Mouse (Mus musculus) adrenal gland, adult (tissue): Measurements from ENCODE around the gene Vmo1.
"Not testable (repeated sequence)": the region's sequence is repeated elsewhere in the genome, so short reads cannot be mapped to it uniquely, and the experiment has no call there.

ENCODE experiments used
- DNase-seq, 2 experiments: peaks; one replicate each; pipeline ENCODE4 v3.0.0; 2022 to 2023; ENCODE audit warnings: low spot score in 1 of 2; ENCODE audit not compliant: inconsistent age in 2 of 2

The Vmo1 gene

GRCm38 (mm10) chr11:70514288-70514687, at the start of gene Vmo1:
Gene Vmo1 (minus strand): TSS chr11:70514616.
- DNase-seq: no peak

- DNase-seq: peak; percentile 27 to 71
These were observed 49.3 kb upstream of the Vmo1 start for GRCm38 (mm10) chr11:70563470-70564275.

- DNase-seq: no peak
These were observed 48.6 kb upstream of the Vmo1 start for GRCm38 (mm10) chr11:70562995-70563469.

- peak; percentile 93 to 96 for DNase-seq
These were observed 48.0 kb upstream of the Vmo1 start, which contains the start of gene Mink1 for GRCm38 (mm10) chr11:70562287-70562994. Gene Mink1 (plus strand): TSS chr11:70562881.

- no peak for DNase-seq
These were observed 47.5 kb upstream of the Vmo1 start for GRCm38 (mm10) chr11:70561937-70562286.

DNA sequence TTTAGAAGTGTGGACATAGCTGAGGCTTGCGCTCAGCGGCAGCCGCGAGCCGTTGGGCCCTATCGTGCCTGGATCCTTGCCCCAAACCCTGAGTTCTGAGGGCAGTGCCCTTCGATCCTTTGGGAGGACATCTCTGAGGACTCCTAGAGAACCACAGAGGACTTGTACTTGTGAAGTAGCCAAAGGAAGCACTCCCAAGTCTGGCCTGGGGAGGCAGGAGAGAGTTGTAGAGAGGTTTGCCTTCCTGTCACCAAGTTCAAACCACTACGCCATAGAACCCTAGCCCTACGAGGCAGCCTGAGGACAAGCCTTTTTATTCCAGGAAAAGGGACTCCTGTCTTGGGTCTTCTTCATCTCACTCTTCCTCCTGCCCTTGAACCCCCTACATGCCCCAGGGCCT, 43.1 kb upstream of the Vmo1 start:
- no peak for DNase-seq

DNA sequence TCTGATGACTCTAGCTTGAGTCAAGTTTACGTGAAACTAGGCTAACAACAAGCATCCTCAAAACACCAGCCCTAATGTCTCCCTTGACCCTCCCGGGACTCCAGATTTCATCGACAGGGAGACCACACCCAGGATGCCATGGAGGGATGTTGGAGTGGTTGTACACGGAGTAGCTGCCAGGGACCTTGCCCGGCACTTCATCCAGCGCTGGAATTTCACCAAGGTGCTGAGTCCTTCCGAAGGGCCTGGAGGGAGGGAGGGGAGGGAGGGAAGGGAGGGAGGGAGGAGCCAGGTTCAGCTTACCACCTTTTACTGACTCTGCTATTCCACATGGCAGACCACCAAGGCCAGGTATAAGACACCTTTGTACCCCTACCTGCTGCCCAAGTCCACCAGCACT, 39.5 kb upstream of the Vmo1 start:
- DNase-seq: no peak

GRCm38 (mm10) chr11:70551526-70551925, 37.1 kb upstream of the Vmo1 start:
- DNase-seq: no peak

DNA sequence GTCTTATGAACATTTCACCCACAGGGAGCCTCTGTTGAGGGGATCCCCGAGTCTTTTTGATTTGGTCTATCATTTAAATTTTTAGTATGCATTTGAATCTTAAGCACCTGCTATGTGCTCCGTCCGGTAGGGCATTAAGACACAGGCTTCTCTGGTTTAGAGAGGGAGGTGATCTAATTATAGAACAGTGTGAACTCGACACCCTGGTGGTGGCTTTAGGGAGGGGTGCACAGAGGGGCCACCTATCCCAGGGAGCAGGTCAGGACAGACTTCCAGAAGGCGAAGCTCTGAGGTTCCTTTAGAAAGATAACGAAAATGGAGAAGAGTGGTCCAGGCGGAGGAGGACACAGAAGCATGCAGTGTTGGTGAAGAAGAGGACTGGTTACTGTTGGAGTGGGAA, 30.1 kb upstream of the Vmo1 start:
- no peak for DNase-seq

DNA sequence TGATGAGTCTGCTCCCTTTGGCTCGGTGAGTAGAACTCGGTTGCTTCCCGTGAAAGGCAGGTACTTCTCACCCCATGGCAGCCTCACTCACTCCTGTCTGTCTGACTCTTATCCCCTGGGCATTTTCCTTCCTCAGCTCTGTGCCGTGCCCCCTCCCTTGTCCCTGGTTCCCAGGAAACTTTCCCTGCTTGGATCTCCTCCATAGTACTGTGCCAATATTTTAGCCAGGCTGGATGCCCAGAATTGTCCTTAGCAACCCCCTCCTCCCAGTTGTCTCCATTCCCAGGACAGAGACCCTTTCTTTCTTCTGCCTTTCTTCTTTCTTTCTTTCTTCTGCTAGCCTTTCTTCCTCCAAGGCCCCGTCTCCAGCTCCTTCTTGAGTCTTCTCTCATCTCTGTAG, 27.0 kb upstream of the Vmo1 start:
- peak in 1 of 2 experiments; percentile 31 for DNase-seq

- peak in 1 of 2 experiments; percentile 34 for DNase-seq
These were observed 26.5 kb upstream of the Vmo1 start for GRCm38 (mm10) chr11:70540928-70541327.

- peak; percentile 94 to 96 for DNase-seq
These were observed 25.6 kb upstream of the Vmo1 start, which contains the start of gene Pld2 for GRCm38 (mm10) chr11:70539877-70540587. Gene Pld2 (plus strand): TSS chr11:70540064.

DNA sequence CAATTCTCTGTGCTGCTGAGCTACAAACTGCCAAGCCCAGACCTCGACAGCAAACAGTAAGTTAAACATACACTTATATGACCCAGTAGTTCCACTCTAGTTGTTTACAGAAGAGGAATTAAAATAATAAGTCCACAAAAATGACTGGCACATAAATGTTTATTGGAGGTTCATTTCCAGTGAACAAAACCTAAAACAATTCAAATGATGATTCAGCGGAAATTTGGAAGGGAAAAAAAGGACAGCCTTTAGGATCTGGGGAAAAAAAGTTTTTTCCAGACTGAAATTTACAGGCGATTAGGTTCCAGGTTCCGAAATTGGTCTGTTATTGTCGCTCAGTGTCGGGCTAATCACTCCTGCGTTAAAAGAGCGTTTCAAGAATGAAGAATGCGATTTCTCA, 25.0 kb upstream of the Vmo1 start:
- DNase-seq: peak in 1 of 2 experiments; percentile 30

DNA sequence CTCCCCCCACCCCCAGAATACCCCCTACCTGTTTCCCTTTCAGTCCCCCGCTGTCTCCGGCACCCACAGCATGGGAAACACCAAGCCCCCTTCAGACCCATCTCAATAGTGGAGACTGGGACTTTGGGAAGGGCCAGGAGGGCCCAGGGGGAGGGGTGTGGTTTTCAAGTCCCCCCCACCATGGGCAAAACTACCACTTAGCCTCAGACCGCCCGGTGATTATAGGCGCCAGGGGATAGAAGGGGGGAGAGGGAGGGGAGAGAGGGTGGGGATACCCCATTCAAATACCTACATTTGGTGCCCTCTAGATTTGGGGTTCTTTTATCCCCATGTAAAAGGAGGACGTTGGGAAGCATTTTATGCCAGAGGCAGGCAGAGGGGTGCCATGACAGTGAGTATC, 18.4 kb upstream of the Vmo1 start, which contains the start of gene Gm40193:
Gene Gm40193 (minus strand): TSS at position 101 of the 400 bp plus-strand sequence.
- no peak for DNase-seq

GRCm38 (mm10) chr11:70531065-70531464, 16.6 kb upstream of the Vmo1 start:
- not testable (repeated sequence) for DNase-seq

DNA sequence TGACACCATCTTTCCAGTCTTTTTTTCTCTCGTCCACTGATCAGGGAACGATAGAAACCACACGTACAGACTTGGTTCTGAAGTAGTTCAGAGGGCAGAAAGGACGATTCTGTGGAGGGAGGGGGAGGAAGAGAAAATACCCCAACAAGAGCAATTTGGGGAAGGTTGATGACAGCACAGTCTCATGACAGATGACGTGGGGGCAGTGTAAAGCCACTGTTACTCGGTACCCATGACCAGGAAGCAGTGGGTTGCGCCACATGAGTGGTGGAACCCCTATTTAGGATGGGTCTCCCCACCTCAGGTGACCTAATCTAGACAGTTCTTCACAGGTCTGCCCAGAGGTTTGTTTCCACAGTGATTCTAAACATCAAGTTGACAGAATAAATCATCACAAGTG, 14.2 kb upstream of the Vmo1 start:
- DNase-seq: peak in 1 of 2 experiments; percentile 20

- no peak for DNase-seq
These were observed 11.8 kb upstream of the Vmo1 start for GRCm38 (mm10) chr11:70526211-70526610.

DNA sequence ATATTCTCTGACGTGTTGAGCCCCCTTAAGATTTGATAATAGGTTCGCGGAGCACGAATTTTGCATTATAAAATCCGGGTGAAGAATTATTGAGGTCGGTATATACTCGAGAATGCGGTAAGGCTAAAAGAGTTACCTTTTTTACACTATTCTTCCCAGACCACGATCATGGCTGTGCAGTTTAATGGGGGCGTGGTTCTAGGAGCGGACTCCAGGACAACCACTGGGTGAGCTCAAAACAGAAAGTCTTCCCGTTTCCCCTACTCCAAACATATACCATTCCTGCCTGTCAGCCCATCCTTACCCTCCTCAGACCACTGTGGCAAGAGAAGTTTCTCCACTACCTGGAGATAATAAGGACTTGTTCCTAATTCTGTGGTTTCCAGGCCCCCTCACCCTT, 11.3 kb upstream of the Vmo1 start:
- DNase-seq: no peak

GRCm38 (mm10) chr11:70525184-70525678, 10.8 kb upstream of the Vmo1 start, which contains the start of gene Psmb6:
Gene Psmb6 (plus strand): TSS chr11:70525367.
- DNase-seq: peak; percentile 93 to 97

- DNase-seq: no peak
These were observed 10.4 kb upstream of the Vmo1 start for GRCm38 (mm10) chr11:70524782-70525181.
